Mouse (Mus musculus): ENCODE data around the gene Zc3h10.

DNA sequence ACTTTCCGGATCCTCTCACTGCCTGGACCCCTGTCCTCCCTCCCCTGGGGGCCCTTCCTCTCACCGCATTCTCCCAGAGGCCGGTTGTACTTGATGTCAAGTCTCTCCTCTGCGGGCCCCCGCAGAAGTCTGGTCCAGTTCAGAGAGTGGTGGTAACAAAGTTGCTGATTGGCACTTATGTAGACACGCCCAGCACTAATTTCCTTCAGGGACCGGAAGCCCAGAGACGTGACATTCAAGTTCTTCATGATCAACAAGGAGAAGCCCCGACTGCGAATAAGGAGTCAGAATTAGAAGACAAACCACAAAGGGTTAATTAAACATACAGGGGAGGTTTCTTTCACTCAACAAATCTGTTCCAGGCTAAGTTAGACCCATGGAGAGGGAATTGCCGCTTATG lies 30.8 kb upstream of the Zc3h10 start:
- TF ChIP-seq CTCF (IDR thresholded peaks at IDR 0.05; ENCODE audit: control insufficient read depth, insufficient read depth, low read length) (no peak), POLR2A (IDR thresholded peaks at IDR 0.05; ENCODE audit: borderline replicate concordance, control insufficient read depth, low read depth, low read length) (no peak)

Measured in bone marrow, adult 2 months (tissue).